Mouse (Mus musculus): ENCODE measurements around the gene Cyp27a1.

- TF ChIP-seq POLR2A (IDR thresholded peaks at IDR 0.05; ENCODE audit: extremely low read depth, insufficient read depth, low read length) (no peak), CTCF (IDR thresholded peaks at IDR 0.05; ENCODE audit: low read depth, low read length) (no peak)
Observed at GRCm38 (mm10) chr1:74715468-74715867, 2.1 kb downstream of the Cyp27a1 start.
